Mouse (Mus musculus): ENCODE data around the gene Tmem132b.

Tmem132b gene

DNA sequence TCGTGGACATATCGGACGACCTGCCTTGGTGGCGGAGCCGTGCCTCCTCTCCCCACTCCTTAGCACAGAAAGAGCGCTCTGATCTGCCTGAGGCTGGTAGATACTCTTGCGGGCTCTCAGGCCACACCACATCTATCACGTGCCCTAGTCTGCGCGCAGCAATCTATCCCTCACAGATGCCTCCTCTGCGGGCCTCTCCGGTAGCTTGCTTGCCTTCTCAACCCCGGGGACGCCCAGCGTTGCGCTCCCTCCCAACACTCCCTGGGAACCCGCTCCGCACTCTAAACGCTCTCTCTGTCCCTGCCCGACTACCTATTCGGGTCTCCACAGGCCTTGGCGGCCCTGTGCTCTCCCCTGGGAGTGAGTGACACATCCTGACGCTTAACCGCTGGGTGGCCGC lies at the start of gene Tmem132b:
Gene Tmem132b (plus strand): TSS at position 141 of the 400 bp plus-strand sequence.
- WGBS, result 5% methylated on average over 25 of the region's 25 CpGs

DNA sequence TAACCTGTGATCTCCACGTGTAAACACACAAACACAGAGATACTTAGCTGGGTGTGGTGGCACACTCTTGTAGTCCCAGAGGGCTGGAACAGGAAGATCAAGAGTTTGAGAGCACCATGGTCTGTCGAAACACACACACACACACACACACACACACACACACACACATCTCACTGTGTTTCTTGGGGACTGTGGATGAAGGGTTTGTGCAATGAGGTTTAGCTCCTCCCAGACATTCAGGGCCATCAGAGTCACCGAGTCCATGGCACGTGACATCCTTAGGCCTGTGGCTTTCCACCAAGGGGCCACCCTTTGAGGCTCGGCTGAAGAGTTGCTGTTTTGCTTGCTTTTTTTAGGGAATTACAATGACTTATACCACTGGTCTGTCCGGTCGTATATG lies 49.1 kb upstream of the Tmem132b start:
- WGBS, result 88% methylated on average over 7 of the region's 7 CpGs

DNA sequence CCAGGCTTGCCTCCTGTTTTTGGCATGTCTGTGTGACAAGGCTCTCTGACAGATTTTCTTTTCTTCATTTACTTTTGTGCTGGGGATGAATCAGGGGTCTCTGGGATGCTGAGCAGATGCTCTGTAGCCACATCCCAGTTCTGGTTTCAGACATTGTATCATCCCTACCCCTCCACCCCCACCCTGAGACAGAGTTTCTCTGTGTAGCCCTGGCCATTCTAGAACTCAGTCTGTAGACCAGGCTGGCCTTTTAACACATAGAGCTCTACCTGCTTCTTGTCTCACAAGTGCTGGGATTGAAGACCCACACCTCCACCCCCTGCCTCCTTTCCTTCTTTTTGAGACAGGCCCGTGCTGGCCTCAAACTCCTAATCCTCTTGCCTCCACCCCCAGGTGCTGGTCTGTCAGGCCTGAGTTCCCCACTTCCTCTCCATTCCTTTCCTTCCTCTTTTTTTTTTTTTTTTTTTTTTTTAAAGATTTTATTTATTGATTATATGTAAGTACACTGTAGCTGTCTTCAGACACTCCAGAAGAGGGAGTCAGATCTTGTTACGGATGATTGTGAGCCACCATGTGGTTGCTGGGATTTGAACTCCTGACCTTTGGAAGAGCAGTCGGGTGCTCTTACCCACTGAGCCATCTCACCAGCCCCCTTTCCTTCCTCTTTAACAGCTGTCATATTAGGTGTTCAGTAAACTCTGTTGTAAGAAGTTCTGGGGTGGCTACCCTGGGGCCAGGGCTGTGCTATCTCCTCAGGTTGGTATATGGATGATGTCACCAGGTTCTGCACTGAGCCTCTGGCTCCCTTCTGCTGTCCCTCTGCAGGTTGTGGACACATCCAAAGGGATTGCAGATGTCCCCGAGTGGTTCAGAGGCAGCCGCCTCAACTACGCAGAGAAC lies 47.6 kb upstream of the Tmem132b start:
- WGBS, result 75% methylated on average over 6 of the region's 6 CpGs

DNA sequence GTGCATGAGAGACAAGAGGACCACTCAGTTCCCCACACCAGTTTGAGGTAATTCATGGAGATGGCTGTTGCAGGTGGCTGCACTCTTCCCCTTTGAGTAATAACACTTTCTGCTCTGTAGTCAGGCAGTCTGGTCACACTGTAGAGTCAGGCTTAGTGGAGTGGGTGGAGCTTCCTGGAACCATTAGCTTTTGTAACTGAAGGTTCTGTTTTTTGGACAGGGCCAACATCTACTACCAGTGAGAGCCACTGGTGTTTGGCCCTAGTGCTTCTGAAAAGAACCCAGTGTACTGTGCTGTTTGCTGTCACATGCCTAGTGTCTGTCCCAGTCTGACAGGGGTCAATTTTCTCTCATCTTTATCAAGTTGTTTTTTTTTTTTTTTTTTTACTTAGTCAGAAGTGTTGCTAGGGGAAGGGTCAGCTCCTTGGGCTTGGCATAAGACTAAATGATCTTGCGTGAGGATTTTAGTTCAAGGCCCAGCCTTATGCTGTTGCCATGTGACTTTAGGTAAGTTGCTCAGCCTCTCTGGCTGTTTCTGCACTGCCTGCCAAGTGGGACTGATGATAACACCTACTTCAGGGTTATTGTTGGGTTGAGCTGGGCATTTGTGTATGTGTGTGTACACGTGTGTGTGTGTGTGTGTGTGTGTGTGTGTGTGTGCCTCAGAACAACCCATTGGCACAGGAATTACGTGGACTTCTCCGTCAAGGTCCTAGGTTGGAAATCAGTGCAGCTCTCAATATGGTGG lies 46.4 kb upstream of the Tmem132b start:
- 82% methylated on average over 4 of the region's 4 CpGs for WGBS

DNA sequence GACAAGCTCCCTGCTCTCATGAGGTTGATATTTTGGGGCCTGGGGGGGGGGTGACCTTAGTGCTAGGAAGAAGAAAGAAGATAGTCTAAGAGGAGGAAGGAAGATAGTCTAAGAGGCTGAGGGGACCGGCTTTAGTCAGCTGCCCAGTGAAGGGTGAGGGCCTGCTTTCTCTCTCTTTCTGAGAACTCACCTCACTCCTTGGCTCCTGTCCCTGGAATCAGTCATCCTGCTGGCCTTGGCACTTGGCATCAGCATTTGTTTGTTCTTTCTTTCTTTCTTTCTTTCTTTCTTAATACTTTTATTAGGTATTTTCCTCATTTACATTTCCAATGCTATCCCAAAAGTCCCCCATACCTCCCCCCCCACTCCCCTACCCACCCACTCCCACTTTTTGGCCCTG lies 45.5 kb upstream of the Tmem132b start:
- WGBS, result 65% methylated on average over 1 of the region's 1 CpGs

DNA sequence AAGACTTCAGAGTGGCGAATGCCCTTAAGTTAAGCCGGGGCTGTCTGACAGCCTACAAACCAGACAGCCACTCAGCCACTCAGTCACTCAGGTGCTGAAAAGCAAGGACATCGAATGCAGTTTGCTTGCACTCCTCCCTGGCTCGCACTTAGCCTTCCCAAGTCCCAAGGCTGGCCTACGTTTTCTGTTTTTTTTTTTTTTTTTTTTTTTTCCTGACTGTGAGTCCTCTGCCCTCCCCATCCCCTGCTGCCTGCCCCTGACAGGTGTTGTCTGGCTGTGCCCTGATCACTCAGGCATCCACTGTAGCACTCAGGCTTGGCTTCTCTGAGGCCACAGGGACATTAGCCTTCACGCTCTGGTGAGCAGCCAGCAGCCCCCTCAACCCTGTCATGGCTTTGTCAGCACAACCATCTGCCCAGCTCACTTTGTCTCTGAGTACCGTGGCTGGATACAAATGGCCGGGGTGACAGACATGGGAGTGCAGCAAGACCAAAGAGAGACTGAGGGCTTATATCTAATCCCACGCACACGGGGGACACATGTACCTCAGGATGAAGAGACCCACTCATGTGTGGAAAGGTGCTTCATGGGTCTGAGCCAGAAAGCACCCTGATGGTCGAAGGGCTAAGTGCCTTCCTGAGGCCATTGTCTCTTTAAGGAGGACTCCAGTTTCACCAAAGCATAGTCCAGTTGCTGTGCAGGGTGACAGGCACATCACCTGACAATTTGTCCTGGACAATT lies 44.0 kb upstream of the Tmem132b start:
- 62% methylated on average over 11 of the region's 11 CpGs for WGBS

DNA sequence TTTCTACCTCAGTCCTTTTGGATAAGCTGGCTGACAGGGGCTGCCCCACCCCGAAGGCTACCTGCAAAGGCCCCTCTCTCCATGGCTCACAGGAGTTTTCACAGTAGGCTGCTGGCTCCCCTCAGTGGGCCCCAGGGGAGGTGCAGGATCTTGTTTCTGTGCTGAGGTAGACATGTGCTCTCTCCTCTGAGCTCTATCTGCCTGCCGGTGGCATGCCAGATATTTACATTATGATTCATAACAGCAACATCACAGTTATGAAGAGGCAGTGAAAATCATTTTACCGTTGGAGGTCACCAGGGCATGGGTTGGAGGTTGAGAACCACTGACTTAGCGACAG lies 43.5 kb upstream of the Tmem132b start:
- WGBS, result 50% methylated on average over 4 of the region's 4 CpGs

DNA sequence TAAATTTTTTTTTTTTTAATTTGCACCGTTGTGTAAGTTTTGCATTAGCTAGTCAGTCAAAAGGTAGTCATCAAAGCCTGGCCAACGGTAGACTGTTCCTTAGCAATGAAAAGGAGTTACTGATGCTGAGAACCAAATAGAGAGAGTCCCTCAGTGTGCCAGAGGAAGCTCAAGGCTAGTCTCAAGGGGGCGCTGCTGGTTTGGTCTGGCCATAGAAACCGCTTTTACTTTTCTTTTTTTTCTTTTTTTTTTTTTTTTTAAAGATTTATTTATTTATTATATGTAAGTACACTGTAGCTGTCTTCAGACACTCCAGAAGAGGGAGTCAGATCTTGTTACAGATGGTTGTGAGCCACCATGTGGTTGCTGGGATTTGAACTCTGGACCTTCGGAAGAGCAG lies 42.6 kb upstream of the Tmem132b start:
- WGBS, result 80% methylated on average over 5 of the region's 5 CpGs

DNA sequence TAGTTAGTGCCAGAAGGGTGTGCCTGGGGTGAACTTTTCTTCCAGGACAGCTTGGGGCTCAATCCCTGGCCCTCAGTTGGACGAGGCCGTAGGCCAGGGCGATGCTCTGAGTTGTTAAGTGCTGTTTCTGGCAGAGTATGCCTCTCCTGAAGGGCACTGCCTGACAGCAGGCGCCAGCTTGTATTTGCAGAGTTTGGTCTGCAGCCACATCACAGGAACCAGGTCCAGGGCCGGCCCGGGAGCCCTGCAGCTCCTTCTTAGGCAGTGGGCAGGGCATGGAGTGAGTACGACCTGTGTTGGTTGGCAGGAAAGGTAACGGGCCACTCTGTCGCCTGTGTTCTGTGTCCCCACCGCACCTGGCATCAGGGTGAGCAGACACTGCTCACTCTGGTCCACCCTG lies 40.5 kb upstream of the Tmem132b start:
- 66% methylated on average over 10 of the region's 10 CpGs for WGBS

DNA sequence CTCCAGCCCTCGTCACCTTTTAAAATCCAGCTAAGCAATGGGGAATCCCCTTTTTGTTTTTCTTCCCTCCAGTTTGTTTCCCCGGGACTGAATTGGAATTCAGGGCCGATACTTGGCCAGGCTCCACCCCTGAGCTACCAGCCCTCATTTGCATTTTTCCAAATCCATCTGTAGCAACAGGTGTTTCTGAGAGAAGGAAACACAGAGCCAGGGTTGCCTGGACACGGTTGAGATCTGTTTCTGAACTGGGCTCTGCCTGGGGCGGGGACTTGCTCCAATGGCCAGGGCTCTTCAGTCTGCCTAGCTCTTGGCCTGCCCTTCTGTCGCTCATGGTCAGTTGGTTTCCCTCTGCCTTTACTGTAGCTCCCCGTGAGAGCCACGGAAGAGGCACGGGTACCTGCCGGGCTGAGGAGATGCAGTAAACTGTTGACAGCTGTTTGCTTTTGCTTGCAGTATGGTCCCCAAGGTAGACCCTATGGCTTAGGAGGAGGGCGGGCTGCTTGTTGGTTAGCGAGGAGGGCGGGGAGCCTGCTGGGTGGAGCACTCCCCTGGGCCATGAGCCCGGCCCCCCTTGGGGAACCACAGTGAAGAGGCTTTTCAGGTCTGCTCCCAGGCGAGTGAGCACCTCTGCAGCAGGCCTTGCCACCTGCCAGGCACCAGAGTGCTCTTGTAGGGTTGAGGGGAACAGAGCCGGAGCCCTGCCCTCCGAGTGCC lies 39.0 kb upstream of the Tmem132b start:
- WGBS, result 71% methylated on average over 17 of the region's 17 CpGs

DNA sequence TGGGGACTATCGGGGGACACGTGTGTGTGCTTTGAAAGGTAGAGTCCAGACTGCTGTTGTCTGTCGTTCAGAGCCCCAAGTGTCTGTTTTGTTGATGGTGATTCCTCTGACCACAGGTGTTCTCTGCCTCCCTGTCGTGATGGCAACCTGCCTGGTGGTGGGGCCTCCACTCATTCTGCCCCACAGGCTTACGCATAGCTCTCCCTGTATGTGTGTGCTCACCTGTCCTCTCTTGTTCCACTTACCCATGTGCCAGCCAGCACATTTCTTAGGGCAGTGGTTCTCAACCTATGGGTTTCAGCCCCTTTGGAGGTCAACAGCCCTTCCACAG lies 38.5 kb upstream of the Tmem132b start:
- 79% methylated on average over 5 of the region's 5 CpGs for WGBS

DNA sequence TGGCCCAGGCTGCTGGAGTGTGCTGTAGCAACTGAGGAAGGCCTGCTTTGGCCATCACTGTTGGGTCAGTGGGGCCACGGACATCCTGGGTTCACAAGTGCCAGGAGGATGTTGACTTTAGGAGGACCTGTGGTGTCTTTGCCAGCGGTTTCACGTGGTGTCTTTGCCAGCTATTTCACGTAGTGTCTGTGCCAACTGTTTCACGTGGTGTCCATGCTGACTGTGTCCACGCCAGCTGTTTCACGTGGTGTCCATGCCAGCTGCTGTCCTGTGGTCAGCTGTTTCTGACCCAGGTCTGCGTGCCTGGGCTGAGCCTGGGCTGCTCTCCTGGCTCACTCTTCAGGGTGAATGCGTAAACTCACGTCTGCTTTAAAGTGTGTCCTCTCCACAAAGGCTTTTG lies 35.9 kb upstream of the Tmem132b start:
- 71% methylated on average over 10 of the region's 10 CpGs for WGBS

DNA sequence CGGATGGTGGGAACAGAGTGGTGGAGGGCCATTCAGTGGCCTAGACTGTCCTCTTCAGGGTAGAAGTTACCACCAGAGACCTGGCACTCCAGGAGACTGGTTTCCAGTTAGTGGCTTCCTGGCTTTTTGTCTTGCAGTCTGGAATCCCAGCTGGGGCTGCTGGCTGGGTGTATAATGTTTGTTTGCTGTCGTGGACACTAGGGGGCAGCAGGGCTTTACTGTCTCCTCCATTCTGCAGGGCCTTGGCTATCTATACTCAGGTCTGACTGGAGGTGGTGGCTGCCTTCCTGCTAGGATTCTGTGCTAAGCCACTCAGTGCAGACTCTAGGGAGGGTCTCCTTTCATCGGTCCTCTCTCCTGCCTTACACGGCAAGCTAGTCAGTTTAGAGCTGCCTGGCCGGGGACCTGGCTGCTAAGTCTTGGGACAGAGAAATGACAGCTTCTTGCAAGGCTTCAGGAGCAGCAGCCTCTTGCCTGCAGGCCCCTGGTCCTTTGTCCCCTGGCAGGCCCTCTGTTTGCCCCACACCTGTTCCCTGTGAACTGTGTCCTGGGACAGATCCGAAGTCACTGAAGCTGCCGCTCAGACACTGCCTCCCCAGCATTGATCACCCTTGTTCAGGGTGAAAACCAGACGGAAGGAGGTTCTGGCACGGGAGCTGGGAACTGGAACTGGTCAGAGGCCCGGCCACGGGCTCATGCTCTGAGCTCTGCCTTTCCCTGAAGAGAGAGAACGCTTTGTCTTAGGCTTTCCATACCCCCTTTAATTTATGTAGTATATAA lies 33.6 kb upstream of the Tmem132b start:
- WGBS, result 65% methylated on average over 12 of the region's 12 CpGs

DNA sequence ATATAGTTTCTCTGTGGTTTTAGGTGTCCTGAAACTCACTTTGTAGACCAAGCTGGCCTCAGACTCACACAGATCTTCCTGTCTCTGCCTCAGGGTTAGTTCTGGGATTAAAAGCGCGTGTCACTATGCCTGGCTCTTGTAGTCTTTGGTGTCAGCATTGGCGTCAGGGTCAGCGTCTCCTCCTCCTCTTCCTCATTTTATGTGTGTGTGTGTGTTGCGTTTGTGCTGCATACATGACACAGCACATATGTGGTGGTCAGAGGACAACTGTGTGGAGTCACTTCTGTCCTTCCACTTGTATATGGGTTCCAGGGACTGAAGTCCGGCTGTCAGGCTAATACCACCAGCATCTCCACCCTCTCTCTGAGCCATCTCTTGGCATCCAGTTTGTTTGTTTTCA lies 30.1 kb upstream of the Tmem132b start:
- WGBS, result 94% methylated on average over 6 of the region's 6 CpGs

DNA sequence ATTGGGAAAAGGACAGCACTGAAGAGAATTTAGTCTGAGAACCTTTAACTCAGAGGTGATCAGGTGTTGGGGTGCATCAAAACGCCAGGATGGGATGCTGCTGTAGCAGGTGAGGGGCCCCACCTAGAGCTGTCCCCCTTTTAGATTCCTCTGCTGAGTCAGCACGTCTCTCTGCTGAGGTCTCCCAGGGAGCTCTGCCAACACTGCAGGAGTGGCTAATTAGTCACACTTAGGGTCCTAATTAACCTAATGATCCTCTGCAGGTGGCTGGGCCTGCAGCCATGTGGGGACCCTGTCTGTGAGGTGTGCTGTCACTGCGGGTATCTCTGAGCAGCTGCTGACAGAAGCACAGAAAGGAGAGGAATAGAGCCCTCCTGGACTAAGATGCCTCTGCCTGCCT lies 29.4 kb upstream of the Tmem132b start:
- 57% methylated on average over 3 of the region's 3 CpGs for WGBS

DNA sequence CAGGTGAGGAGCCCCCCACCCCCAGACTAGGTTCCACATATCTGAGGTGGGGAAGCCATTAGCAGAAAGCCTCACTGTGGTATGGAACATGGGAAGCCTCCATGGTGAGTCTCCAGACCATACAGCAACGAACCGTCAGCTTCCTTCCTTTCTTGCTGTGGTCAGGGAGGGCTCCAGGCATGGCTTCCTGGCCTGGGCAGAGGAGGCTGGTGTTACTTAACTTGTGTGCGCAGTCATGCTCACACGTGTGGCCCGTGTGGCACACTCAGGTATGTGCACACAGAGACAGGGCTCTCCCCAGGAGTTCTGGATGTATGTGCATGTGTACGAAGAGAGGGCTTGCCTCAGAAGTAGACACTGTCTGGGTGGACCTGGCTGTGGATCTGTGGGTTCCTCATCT lies 27.9 kb upstream of the Tmem132b start:
- 91% methylated on average over 6 of the region's 6 CpGs for WGBS

DNA sequence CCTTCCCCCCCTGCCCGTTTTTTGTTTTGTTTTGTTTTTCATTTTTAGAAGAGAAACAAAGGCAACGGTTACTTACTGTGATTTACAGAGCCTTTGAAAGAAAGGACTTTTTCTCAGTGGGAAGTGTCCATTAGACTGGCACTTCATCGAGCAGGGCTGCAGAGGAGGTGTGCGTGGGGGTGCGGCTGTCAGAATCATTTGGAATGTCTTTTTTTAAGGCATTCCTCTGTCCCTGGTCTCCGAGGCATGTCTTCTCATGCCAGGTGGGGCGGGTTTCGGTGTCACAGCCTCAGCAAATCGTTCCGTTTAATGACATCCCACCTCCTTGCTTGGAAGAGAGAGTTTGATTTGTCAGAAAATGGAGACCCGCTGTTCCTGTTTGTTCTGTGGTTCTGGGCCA lies 26.9 kb upstream of the Tmem132b start:
- 47% methylated on average over 11 of the region's 11 CpGs for WGBS

DNA sequence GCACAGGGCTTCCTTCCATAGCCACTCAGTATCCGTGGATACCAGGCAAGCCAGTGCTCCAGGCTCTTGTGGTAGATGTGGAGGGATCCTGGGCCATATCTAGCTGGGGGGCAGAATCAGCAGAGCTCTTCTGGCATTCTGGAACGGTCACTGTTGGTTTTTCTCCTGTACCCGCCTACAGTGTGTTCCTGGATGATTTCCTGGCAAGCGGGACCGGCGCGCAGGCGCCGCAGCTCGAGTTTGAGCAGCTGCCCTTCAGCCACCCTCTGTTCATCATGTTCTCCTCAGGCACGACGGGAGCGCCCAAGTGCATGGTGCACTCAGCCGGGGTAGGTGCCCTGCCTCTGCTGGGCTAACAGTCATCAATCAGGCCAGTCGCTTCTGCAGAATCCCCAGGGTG lies 25.6 kb upstream of the Tmem132b start:
- 66% methylated on average over 15 of the region's 15 CpGs for WGBS

DNA sequence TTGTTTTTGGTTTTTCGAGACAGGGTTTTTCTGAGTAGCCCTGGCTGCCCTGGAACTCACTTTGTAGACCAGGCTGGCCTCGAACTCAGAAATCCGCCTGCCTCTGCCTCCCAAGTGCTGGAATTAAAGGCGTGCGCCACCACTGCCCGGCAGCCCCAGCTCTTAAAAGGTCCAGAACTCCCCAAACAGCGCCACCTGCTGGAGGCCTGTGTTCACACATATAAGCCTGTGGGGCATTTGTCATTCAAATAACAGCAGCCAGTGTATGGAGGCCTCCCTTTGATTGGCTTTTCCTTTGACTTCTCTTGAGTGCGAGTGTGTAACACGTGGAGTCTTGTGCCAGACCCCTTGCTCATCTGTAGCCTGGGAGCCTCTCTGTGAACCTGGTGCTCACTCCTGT lies 24.0 kb upstream of the Tmem132b start:
- WGBS, result 92% methylated on average over 9 of the region's 9 CpGs

DNA sequence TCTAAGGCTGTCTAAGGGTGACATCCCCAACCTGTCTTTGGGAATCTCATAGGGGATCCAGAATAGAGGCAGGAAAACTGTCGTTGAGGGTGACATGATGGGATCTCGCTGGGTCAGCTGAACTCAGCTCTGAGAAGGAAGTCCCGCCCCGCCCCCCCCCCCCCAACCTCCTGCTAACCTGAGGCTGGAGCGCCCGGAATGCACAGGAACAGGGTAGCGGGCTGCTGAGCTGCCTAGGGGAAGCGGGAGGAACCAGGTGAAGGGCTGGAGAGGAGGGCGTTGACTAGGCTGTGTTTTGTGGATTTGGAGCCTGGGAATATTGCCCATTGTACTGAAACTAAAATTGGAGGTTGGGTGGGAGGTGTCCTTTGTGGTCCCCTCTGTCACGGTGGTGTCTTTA lies 23.6 kb upstream of the Tmem132b start:
- WGBS, result 87% methylated on average over 10 of the region's 10 CpGs

DNA sequence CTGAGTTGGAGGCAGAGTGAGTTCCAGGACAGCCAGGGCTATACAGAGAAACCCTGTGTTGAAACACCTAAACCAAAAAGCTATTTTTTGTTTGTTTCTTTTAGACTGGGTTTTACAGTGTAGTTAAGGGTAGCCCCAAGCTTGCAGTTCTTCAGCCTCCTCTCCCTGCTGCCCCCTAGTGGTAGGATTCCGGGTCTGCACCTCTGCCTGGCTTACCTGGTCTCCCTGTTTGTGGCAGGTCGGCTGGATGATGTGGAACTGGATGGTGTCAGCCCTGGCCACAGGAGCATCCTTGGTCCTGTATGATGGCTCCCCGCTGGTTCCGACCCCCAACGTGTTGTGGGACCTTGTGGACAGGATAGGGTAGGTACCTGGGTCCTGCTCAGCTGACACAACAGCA lies 22.0 kb upstream of the Tmem132b start:
- 47% methylated on average over 5 of the region's 5 CpGs for WGBS
